Mouse (Mus musculus) heart, embryonic 13.5 days (tissue): ENCODE data around the gene Ifi27l2a. TPM values are rescaled to one million over a fixed set of nuclear protein-coding genes. Genes with fewer than 3 reads are reported as not detected.
"Not testable (repeated sequence)": the region's sequence is repeated elsewhere in the genome, so short reads cannot be mapped to it uniquely, and the experiment has no call there.

Experiments used
- ATAC-seq: fragments of 200-750 bp; cut with Nextera tagmentation; 2 replicates; pipeline ENCODE4 v1.8.0; 2017; ENCODE audit warnings: moderate TSS enrichment; ENCODE audit not compliant: insufficient number of reproducible peaks, low FRiP score, low TSS enrichment; ENCODE audit errors: extremely low read depth
- H3K27ac ChIP-seq: fragments of 300-500 bp; sonication (generic); replicated peaks from 2 replicates; pipeline ENCODE4 v1.5.1; 2015; ENCODE audit warnings: moderate library complexity, mild to moderate bottlenecking, inconsistent platforms
- H3K27me3 ChIP-seq: fragments of 300-500 bp; sonication (generic); replicated peaks from 2 replicates; pipeline ENCODE4 v1.6.1; 2015; ENCODE audit warnings: mild to moderate bottlenecking, inconsistent platforms
- H3K36me3 ChIP-seq: fragments of 300-500 bp; sonication (generic); 2 replicates; pipeline ENCODE4 v1.6.1; 2015; ENCODE audit warnings: mild to moderate bottlenecking, inconsistent platforms
- H3K4me1 ChIP-seq: fragments of 300-500 bp; sonication (generic); 2 replicates; pipeline ENCODE4 v1.6.1; 2015; ENCODE audit warnings: inconsistent platforms
- H3K4me2 ChIP-seq: fragments of 300-500 bp; sonication (generic); 2 replicates; pipeline ENCODE4 v1.6.1; 2015; ENCODE audit warnings: inconsistent platforms, mild to moderate bottlenecking, moderate library complexity
- H3K4me3 ChIP-seq: fragments of 300-500 bp; sonication (generic); 2 replicates; pipeline ENCODE4 v1.5.1; 2015; ENCODE audit warnings: moderate library complexity, mild to moderate bottlenecking, inconsistent platforms
- H3K9ac ChIP-seq: fragments of 300-500 bp; sonication (generic); 2 replicates; pipeline ENCODE4 v1.6.1; 2015; ENCODE audit warnings: inconsistent platforms, mild to moderate bottlenecking, moderate library complexity
- H3K9me3 ChIP-seq: fragments of 300-500 bp; sonication (generic); 2 replicates; pipeline ENCODE4 v1.6.1; 2016; ENCODE audit warnings: inconsistent platforms
- WGBS: fragments of 180-500 bp; shearing (Covaris S2); methylation state at CpG from one replicate; pipeline ENCODE4 v1.1.7; 2015; ENCODE audit warnings: mixed read lengths; 5-methylcytosine and 5-hydroxymethylcytosine counted together
- polyA plus RNA-seq: library from polyadenylated mRNA; unstranded; fragments of >200 nt; fragmentation: Nextera tagmentation; extraction: Ambion mirVana; gene quantifications from 2 replicates; pipeline ENCODE4 v1.2.1, GENCODE M21; 2015

The Ifi27l2a gene
- 10.6 and 11.5 TPM in 2 replicates for polyA plus RNA-seq

GRCm38 (mm10) chr12:103443524-103443923 is at the start of gene Ifi27l2a:
Ifi27l2a (minus strand) TSS chr12:103443680.
- no peak for ATAC-seq
- H3K27me3 ChIP-seq = no peaks in the 10 kb centered on the region
- H3K4me1 ChIP-seq = no peaks in the 10 kb centered on the region
- H3K9ac ChIP-seq = no peak within 1 kb of the TSS
- WGBS = 48% methylated on average over 3 of the region's 3 CpGs
- no peak within 1 kb of the TSS for H3K4me3 ChIP-seq
- no peak within 1 kb of the TSS for H3K27ac ChIP-seq
- no peaks in the 10 kb centered on the region for H3K9me3 ChIP-seq
- H3K4me2 ChIP-seq = no peak within 1 kb of the TSS
- H3K36me3 ChIP-seq = no peaks in the 10 kb centered on the region

DNA sequence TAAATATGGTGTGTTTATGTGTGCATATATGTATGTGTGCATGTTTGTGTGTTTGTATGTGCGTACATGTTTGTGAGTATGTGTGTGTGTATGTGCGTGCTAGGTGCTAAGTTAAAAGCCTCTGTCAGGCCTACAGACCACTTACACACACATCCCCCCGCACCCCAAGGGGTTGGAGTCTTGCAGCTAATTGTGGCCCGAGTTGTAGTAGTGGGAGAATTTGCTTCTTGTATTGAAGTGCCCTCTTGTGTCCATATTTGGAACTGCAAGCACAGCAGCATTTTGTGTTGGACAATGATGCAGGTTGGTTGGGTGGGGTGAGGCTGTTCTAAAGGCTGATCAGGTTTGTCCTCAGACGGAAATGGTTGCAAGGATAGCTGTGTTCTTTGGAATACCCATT is 49.3 kb upstream of the Ifi27l2a start:
- Histone ChIP-seq H3K9me3 (no peaks in the 10 kb centered on the region), H3K4me2 (no peak overlapping the region), H3K4me3 (no peak overlapping the region), H3K27ac (no peak overlapping the region), H3K9ac (no peak overlapping the region), H3K36me3 (no peaks in the 10 kb centered on the region), H3K4me1 (no peaks in the 10 kb centered on the region), H3K27me3 (0 out of 2 replicates have a peak, but pooled peaks cover 3% of the 10 kb centered on the region)
- WGBS = 34% methylated on average over 5 of the region's 5 CpGs
- no peak for ATAC-seq

DNA sequence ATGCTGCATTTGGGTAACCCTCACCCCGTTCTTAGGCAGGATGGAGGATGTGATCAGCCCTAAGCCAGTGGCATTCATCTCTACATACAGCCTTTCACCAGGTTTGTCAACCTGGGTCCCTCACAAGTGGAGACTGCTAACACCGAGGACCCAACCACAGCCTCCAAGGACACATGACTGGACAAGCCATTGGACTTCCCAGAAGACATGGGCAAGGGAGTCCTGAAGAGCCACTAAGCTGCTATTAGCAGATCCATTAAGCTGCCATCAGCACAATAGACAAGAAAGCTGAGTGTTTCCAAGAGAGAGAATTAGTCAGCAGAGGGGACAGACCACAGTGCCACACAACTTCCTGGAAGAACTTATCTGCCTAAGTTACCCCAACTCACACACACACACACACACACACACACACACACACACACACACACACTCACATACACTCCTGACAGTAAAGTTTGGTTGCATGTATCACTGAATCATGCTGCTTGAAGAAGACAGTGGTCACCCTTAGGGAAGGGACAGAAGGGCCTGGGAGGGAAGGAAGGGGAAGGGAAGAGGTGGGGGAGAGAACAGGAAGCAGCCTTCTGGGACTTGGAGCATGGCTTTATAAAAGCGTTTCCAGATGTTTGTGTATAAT is 47.7 kb upstream of the Ifi27l2a start:
- H3K4me3 ChIP-seq = no peak overlapping the region
- no peaks in the 10 kb centered on the region for H3K4me1 ChIP-seq
- H3K36me3 ChIP-seq = no peaks in the 10 kb centered on the region
- ATAC-seq = no peak
- 54% methylated on average over 3 of the region's 3 CpGs for WGBS
- H3K27me3 ChIP-seq = no peaks in the 10 kb centered on the region
- H3K4me2 ChIP-seq = no peak overlapping the region
- no peak overlapping the region for H3K27ac ChIP-seq
- H3K9me3 ChIP-seq = no peaks in the 10 kb centered on the region
- H3K9ac ChIP-seq = no peak overlapping the region

GRCm38 (mm10) chr12:103487750-103488149 is 44.3 kb upstream of the Ifi27l2a start:
- H3K9me3 ChIP-seq = no peaks in the 10 kb centered on the region
- 62% methylated on average over 2 of the region's 2 CpGs for WGBS
- H3K9ac ChIP-seq = no peak overlapping the region
- H3K4me1 ChIP-seq = no peaks in the 10 kb centered on the region
- no peaks in the 10 kb centered on the region for H3K36me3 ChIP-seq
- no peak overlapping the region for H3K4me3 ChIP-seq
- H3K27me3 ChIP-seq = no peaks in the 10 kb centered on the region
- no peak overlapping the region for H3K4me2 ChIP-seq
- no peak overlapping the region for H3K27ac ChIP-seq
- ATAC-seq = no peak

DNA sequence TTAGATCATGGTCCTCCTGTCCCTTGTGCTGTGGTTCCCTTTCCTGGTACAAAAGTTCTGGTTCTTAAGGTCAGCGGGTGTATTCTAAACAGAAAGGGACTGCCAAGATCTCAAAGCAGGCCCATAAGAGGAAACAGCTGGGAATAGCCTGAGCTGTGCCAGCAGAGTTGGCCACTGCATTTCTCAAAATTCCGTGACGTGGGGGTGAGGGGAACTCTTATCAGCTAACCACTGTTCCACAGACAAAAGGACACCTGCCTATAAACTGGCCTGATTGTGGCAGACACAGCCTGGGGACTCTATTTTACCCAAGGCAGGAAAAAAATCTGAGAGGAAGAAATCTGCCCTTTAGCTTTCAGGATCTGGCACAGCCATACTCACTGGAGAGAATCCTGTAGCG is 43.8 kb upstream of the Ifi27l2a start:
- Histone ChIP-seq H3K27me3 (no peaks in the 10 kb centered on the region), H3K9me3 (no peaks in the 10 kb centered on the region), H3K9ac (no peak overlapping the region), H3K4me2 (no peak overlapping the region), H3K36me3 (no peaks in the 10 kb centered on the region), H3K4me1 (no peaks in the 10 kb centered on the region), H3K27ac (no peak overlapping the region), H3K4me3 (no peak overlapping the region)
- ATAC-seq = no peak
- WGBS = 42% methylated on average over 4 of the region's 4 CpGs

DNA sequence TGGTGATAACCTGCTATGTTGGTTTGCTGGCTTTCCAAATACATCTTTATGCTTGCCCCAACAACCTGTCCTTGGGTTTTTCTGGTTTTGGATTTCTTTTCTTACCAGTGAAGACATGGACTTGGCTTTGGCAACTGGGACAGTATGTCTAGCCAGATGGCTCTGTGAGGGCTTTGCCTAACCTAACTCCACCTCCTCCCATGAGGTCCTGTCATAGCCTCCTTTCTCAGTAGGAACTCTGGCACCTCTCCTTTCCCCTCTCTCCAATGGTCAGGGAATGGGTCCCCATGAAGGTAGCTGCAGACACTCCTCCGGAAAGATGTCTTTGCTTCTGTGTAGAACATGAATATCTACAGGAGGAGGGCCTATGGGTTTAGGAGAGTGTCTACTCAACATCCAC is 43.2 kb upstream of the Ifi27l2a start:
- Histone ChIP-seq H3K36me3 (no peaks in the 10 kb centered on the region), H3K27me3 (no peaks in the 10 kb centered on the region), H3K27ac (no peak overlapping the region), H3K4me2 (no peak overlapping the region), H3K9me3 (no peaks in the 10 kb centered on the region), H3K9ac (no peak overlapping the region), H3K4me3 (no peak overlapping the region), H3K4me1 (no peaks in the 10 kb centered on the region)
- no peak for ATAC-seq
- WGBS = 73% methylated on average over 1 of the region's 1 CpGs

DNA sequence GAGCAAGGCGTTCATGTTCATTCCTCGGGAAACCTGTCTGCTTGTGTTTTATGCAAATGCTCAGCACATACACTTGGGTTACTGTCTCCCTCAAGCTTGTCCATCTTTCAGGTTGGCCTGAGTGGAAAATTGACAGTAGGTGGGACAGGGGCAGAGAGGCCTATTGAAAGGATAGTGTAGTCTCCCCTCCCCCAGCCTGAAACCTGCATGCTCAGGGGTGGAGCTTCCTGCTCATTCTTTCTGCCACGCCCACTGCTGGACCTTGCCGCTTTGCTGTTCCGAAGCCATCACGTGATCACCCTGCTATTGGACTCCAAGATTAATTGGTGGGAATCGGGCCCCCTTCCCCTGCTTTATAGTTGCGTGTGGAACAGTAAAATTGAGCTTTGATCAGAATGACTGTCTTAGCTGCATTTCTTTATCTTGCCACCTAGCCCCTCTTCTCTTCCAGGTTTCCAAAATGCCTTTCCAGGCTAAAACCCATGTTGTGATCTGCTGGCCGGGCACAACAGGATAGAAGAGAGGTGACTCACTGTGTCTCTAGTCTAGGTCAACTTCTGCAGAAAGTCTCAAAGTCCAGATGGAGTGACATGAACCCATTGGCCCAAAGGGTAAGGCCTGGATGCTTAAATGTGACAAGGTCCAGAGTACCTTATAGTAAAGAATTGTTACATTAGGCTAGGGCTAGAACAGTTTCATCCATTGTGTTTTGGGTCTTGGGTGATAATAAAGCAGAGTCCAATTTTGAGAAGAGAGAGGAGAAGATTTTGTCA is 40.9 kb upstream of the Ifi27l2a start:
- ATAC-seq, H3K4me3 ChIP-seq, H3K9ac ChIP-seq, H3K9me3 ChIP-seq, H3K4me2 ChIP-seq, H3K36me3 ChIP-seq, H3K27ac ChIP-seq, H3K27me3 ChIP-seq, H3K4me1 ChIP-seq: not testable (repeated sequence)
- WGBS = 58% methylated on average over 9 of the region's 9 CpGs

GRCm38 (mm10) chr12:103482781-103483180 is 39.3 kb upstream of the Ifi27l2a start:
- H3K9ac ChIP-seq = no peak overlapping the region
- H3K36me3 ChIP-seq = no peaks in the 10 kb centered on the region
- H3K4me3 ChIP-seq = no peak overlapping the region
- no peak overlapping the region for H3K4me2 ChIP-seq
- no peak overlapping the region for H3K27ac ChIP-seq
- no peak for ATAC-seq
- no peaks in the 10 kb centered on the region for H3K27me3 ChIP-seq
- 51% methylated on average over 2 of the region's 2 CpGs for WGBS
- no peaks in the 10 kb centered on the region for H3K4me1 ChIP-seq
- H3K9me3 ChIP-seq = no peaks in the 10 kb centered on the region

DNA sequence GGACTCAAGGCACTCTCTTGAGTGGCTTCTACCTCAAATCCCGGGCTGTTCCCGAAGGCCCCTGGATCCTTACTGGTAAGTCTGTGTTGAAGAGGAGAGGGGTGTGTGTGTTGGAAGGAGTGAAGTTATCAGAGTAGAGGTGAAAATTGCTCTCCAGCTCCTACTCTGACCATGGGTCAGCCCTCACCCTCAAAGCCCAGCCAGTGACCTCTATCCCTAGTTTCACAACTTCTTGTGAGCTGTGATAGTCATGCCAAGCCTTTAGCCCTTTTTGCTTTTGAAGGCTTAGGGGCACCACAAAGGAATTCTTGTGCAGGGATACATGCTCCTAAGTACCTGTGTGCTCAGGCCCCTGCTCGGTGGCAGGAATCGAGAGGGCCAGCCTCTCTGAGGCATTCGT is 38.2 kb upstream of the Ifi27l2a start:
- Histone ChIP-seq H3K9ac (no peak overlapping the region), H3K27me3 (no peaks in the 10 kb centered on the region), H3K4me2 (no peak overlapping the region), H3K9me3 (no peaks in the 10 kb centered on the region), H3K27ac (no peak overlapping the region), H3K4me3 (no peak overlapping the region), H3K4me1 (no peaks in the 10 kb centered on the region), H3K36me3 (no peaks in the 10 kb centered on the region)
- WGBS = 52% methylated on average over 5 of the region's 5 CpGs
- no peak for ATAC-seq

- ATAC-seq = no peak
- Histone ChIP-seq H3K9me3 (no peaks in the 10 kb centered on the region), H3K36me3 (no peaks in the 10 kb centered on the region), H3K4me2 (no peak overlapping the region), H3K27me3 (no peaks in the 10 kb centered on the region), H3K4me3 (no peak overlapping the region), H3K4me1 (no peaks in the 10 kb centered on the region), H3K27ac (no peak overlapping the region), H3K9ac (no peak overlapping the region)
- 63% methylated on average over 7 of the region's 7 CpGs for WGBS
Observed at GRCm38 (mm10) chr12:103477461-103478015, 34.1 kb upstream of the Ifi27l2a start.

GRCm38 (mm10) chr12:103476779-103477389 is 33.4 kb upstream of the Ifi27l2a start:
- no peak overlapping the region for H3K9ac ChIP-seq
- no peaks in the 10 kb centered on the region for H3K4me1 ChIP-seq
- no peak for ATAC-seq
- WGBS = 66% methylated on average over 1 of the region's 1 CpGs
- no peak overlapping the region for H3K4me3 ChIP-seq
- H3K36me3 ChIP-seq = no peaks in the 10 kb centered on the region
- H3K9me3 ChIP-seq = no peaks in the 10 kb centered on the region
- H3K27ac ChIP-seq = no peak overlapping the region
- no peak overlapping the region for H3K4me2 ChIP-seq
- H3K27me3 ChIP-seq = no peaks in the 10 kb centered on the region
